Mouse (Mus musculus) layer of hippocampus, adult 2 months (tissue): ENCODE results near the gene Eln. TPM values are rescaled to one million over a fixed set of nuclear protein-coding genes. Genes with fewer than 3 reads are reported as not detected.

Source experiments
- DNase-seq, 2 experiments: peaks; one replicate each; pipeline ENCODE4 v3.0.0; 2022; ENCODE audit warnings: low spot score in 2 of 2
- H3K27ac ChIP-seq: fragments of 200-600 bp; 2 replicates; pipeline ENCODE4 v1.8.1; 2022
- H3K4me3 ChIP-seq: fragments of 200-600 bp; 2 replicates; pipeline ENCODE4 v1.8.1; 2022; ENCODE audit warnings: mild to moderate bottlenecking
- CTCF ChIP-seq: fragments of 200-600 bp; conservative IDR thresholded peaks from 2 replicates; pipeline ENCODE4 v1.8.1; 2022; ENCODE audit warnings: antibody characterized with exemption, mild to moderate bottlenecking, moderate library complexity
- total RNA-seq, 2 experiments: library from RNA; stranded (reverse); gene quantifications; 2 replicates each; pipeline ENCODE4 v1.2.3; 2021

Eln gene
- total RNA-seq, 2 experiments from 2014 or later: 9.0 to 12.0 TPM

GRCm38 (mm10) chr5:134761409-134762124 lies 14.4 kb upstream of the Eln start:
- TF ChIP-seq CTCF: no peak
- Histone ChIP-seq H3K4me3 (no peak overlapping the region), H3K27ac (no peak overlapping the region)
- DNase-seq: peak in 1 of 2 experiments; percentile 35

- no peak for TF ChIP-seq CTCF
- no peak overlapping the region for H3K27ac ChIP-seq
- no peak overlapping the region for H3K4me3 ChIP-seq
- no peak for DNase-seq
Measured at GRCm38 (mm10) chr5:134756031-134756430, 8.9 kb upstream of the Eln start.

DNA sequence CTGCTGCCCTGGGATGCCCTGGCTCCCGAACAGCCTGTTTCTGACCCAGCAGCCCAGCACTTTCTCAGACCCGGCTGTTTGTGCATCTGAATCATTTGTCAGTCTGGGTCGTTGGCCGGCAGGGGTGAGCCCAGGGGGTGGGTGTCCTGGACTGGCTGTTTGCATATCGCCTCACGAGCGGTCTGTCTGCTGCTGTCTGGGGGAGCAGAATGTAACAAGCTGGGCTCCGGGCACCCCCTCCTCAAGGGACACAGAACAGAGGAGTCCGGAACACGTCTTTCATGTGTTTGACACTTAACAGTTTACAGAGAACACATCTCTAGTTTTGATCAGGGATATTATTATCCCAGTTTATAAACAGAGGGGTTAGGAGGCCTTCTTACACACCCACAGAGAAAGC lies 7.0 kb upstream of the Eln start:
- no peak for DNase-seq
- H3K4me3 ChIP-seq: no peak overlapping the region
- no peak for TF ChIP-seq CTCF
- no peak overlapping the region for H3K27ac ChIP-seq

GRCm38 (mm10) chr5:134750469-134750868 lies 3.3 kb upstream of the Eln start:
- H3K27ac ChIP-seq: no peak overlapping the region
- H3K4me3 ChIP-seq: no peak overlapping the region
- no peak for DNase-seq
- TF ChIP-seq CTCF: no peak

DNA sequence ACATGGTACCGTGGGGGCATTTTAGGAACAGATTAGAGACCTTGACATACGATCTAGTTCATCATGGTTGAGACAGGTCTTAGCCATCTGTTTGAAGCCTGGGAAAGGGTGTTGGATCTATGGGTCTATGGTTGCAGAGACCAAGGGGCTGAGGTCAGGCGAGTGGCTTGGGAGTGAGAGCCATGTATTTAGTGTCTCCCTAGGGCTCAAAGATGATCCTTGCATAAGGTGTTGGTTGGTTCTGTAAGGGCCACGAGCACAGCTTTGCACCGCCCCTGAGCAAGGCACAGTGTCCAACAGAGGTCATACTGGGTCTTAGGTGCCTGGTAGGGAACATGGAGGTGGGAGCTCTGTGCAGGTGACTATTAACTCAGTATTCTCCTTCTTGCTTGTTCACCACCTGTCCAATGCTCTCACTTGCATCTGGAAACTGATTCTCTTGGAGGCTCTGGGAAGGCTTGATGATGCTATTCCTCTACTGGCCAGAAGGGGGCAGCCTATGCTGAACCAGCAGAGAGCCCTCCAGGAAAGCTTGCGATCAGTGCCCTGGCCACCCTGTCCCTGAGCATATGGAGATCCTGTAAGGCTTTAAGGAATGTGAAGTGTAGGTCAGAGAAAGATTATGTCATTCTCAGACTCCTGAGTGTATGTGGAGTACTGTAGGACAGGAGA lies 960 bp upstream of the Eln start:
- peak; percentile 61 to 66 for DNase-seq
- peak; percentile 96 for TF ChIP-seq CTCF
- Histone ChIP-seq H3K4me3 (no peak overlapping the region), H3K27ac (peak overlapping the region; percentile 78)

- DNase-seq: peak; percentile 58 to 76
- H3K4me3 ChIP-seq: peak overlapping the region; percentile 34; the same call in 1 of the 2 replicates
- no peak for TF ChIP-seq CTCF
- H3K27ac ChIP-seq: peak overlapping the region; percentile 78
Measured at GRCm38 (mm10) chr5:134747512-134747893, 380 bp upstream of the Eln start.

- no peak for TF ChIP-seq CTCF
- Histone ChIP-seq H3K27ac (no peak overlapping the region), H3K4me3 (no peak overlapping the region)
- no peak for DNase-seq
Measured at GRCm38 (mm10) chr5:134746201-134746600, 922 bp downstream of the Eln start.

DNA sequence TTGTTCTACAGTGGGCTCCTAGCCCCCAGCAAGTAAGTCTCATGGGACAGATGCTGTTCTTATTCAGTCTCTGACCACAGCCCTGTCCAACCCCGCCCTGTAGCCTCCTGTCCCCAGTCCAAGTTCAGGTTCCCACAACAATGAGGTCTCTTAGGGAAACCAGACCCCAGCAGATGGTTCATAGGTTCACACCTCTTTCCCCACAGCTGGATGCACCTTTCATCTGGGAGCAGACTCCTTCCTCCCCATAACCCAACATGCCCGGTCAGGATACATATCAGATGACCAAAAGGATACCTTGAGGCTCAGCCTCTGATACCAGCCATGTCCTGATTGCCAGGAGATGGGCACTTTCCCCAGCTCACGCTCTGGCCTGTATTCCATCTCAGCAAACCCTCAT lies 1.3 kb downstream of the Eln start:
- no peak for DNase-seq
- no peak for TF ChIP-seq CTCF
- Histone ChIP-seq H3K4me3 (no peak overlapping the region), H3K27ac (no peak overlapping the region)

DNA sequence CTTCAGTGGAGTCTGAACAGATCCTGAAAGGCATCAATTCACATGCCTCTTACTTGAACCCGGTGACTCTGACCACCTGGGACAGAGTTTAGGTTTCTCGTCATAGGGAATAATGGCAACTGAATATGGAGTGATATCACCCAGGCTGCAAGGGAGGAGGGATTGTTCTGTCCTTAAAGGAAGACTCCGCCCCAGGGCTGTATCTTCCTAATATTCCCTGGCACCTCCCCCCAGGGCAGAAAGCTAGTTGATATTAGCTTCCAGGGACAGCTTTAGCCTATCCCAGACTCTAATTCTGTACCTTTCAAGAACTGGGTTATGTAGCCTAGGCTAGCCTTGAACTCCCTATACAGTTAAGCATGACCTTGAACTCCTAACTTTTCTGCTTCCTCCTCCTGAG lies 2.1 kb downstream of the Eln start:
- H3K27ac ChIP-seq: no peak overlapping the region

GRCm38 (mm10) chr5:134743991-134744390 lies 3.1 kb downstream of the Eln start:
- no peak for DNase-seq
- H3K27ac ChIP-seq: no peak overlapping the region
- TF ChIP-seq CTCF: no peak

More for the DNA sequence above, 2.1 kb downstream of the Eln start:
- no peak for TF ChIP-seq CTCF
- H3K4me3 ChIP-seq: no peak overlapping the region
- no peak for DNase-seq

DNA sequence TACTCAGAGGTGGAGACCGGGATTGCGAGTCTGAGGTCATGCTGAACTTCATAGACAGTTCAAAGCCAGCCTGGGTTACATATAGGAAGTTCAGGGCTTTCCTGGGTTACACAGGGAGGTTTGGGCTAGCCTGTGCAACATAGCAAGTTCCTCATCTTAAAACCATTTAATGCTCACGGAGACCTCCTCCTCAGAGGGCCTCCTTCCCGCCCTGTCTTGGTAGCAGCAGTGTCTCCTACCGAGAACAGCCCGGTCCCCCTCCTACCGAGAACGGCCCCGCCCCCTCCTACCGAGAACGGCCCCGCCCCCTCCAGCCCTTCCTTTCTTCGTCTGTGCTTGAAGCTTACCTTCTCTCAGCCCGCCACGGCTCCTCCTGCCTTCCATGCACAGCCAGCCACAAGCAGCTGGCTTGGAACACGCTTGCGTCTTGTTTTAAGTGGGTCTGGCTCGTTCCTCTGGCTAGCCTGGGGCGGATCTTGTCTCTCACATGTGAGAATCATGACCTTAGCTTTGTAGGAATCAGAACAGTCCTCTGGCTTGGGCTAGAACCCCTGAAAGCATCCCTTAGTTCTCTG lies 4.8 kb downstream of the Eln start:
- H3K27ac ChIP-seq: no peak overlapping the region
- H3K4me3 ChIP-seq: no peak overlapping the region
- DNase-seq: no peak
- no peak for TF ChIP-seq CTCF

More at GRCm38 (mm10) chr5:134743991-134744390, 3.1 kb downstream of the Eln start:
- H3K4me3 ChIP-seq: no peak overlapping the region

DNA sequence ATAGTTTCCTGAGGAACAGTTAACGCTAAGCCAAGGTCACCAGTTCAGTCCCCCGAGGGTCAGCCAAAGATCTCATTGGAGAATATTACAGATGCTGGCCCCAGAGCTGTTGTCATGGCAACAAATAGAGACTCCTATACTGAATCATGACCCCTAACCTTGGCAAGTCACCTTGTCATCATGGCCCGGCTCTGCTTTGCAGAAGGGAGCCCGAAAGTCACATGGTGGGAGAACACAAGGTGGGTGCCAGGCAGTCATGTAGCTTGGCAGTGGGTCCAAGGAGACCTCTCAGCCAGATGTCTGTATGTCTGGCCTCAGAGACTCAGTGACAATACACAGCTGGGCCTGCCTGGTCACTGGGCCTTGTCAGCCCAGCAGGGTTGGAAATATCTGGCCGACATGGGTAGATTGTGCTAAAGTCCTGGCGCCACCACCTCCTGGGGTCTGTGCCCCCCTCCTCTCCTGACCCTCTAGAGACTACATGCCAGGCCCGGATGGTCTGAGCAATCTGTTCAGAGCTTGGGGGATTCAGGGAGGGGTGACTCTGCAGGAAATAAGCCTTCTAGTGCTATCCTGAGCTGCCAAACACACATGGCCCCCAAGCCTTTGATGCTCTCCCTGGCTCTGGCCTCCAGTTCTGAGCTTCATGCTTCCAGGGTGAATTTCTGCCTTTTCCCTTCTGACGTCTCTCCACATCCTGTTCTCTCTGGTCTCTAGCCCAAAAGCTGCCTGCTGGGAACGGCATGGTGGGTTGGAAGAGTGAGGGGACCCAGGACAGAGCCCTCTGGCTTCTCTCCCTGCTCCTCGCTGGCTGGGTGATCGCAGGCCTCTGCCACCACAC lies 6.4 kb downstream of the Eln start:
- H3K27ac ChIP-seq: no peak overlapping the region
- TF ChIP-seq CTCF: no peak
- no peak for DNase-seq

GRCm38 (mm10) chr5:134739951-134740350 lies 7.2 kb downstream of the Eln start:
- no peak for TF ChIP-seq CTCF
- no peak overlapping the region for H3K4me3 ChIP-seq
- no peak for DNase-seq
- no peak overlapping the region for H3K27ac ChIP-seq

More for the DNA sequence above, 6.4 kb downstream of the Eln start:
- no peak overlapping the region for H3K4me3 ChIP-seq
